Mouse (Mus musculus): Measurements from ENCODE around the gene Ncmap. TPM values are rescaled to one million over a fixed set of nuclear protein-coding genes. Genes with fewer than 3 reads are reported as not detected.

The Ncmap gene
- polyA plus RNA-seq, 1 experiment: 4.7 TPM

DNA sequence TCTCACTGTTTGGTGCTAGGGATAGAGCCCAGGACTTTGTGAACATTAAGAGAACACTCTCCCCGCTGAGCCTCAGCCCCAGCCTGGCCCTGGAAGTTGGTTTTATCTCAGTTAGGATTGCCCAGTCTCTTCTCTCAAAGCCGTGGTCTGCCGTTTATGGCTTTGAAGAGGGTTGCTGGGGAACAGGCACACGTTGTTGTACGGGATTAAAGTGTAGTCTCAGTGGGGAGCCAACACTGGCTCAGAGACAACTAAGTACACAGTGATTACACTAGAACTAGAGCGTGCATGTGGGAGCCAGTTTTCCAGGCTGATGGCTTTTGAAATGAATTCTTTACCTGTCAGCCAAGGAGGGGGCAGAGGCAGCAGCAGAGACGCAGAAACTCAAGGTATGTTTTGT lies 3.9 kb upstream of the Ncmap start:
- Histone ChIP-seq H3K4me1 (ENCODE audit: control insufficient read depth, insufficient read depth, low read length) (no peaks in the 10 kb centered on the region), H3K27ac (ENCODE audit: insufficient read depth, low read length) (no peak overlapping the region), H3K27me3 (ENCODE audit: control insufficient read depth, insufficient read depth, low read length) (no peaks in the 10 kb centered on the region), H3K4me3 (replicated peaks; ENCODE audit: insufficient read depth, low read depth, low read length) (no peak overlapping the region)
- no peak for DNase-seq
- WGBS: 26% methylated on average over 7 of the region's 7 CpGs
- TF ChIP-seq CTCF (IDR thresholded peaks at IDR 0.05; ENCODE audit: borderline replicate concordance, insufficient read depth, low read depth, low read length) (no peak), POLR2A (IDR thresholded peaks at IDR 0.05; ENCODE audit: borderline replicate concordance, insufficient read depth, low read length) (no peak)

DNA sequence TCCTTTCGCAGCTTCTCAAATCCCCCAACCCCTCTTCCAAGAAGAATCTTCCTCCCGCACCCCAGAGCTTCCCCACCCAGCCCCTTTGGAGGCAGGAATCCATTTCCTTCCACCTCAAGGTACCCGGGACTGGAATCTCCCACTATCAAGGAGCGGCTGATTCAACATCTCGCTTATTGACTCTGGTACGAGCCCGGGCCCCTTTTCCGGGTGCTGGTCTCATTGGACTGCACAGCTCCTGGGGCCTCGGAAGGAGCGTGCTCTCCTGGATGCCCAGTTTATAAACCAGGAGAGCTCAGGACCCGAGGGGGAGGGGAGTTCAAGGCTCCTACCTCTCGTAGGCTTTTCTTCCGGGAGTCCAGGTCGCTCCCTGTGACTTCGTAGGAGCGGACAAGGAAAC lies 476 bp downstream of the Ncmap start:
- no peak overlapping the region for H3K27ac ChIP-seq (ENCODE audit: insufficient read depth, low read length)
- WGBS: 10% methylated on average over 16 of the region's 16 CpGs
- no peaks in the 10 kb centered on the region for H3K4me1 ChIP-seq (ENCODE audit: control insufficient read depth, insufficient read depth, low read length)
- TF ChIP-seq CTCF (IDR thresholded peaks at IDR 0.05; ENCODE audit: borderline replicate concordance, insufficient read depth, low read depth, low read length) (no peak), POLR2A (IDR thresholded peaks at IDR 0.05; ENCODE audit: borderline replicate concordance, insufficient read depth, low read length) (no peak)
- H3K4me3 ChIP-seq (replicated peaks; ENCODE audit: insufficient read depth, low read depth, low read length): no peak overlapping the region
- no peaks in the 10 kb centered on the region for H3K27me3 ChIP-seq (ENCODE audit: control insufficient read depth, insufficient read depth, low read length)
- DNase-seq: no peak

DNA sequence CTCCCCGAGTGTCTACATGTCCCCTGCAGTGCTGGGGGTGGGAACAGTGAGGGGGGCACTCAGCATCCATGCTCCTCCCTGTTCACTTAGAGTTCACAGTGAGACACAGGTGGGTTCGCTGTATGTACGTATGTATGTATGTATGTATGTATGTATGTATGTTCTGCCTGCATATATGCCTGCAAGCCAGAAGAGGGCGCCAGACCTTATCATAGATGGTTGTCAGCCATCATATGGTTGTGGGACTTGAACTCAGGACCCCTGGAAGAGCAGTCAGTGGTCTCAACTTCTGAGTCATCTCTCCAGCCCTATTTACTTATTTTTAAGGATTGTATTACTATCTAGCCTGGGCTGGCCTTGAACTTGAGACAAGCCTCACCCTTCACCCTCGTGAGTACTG lies 1.7 kb downstream of the Ncmap start:
- 90% methylated on average over 5 of the region's 5 CpGs for WGBS
- no peak overlapping the region for H3K27ac ChIP-seq (ENCODE audit: insufficient read depth, low read length)
- TF ChIP-seq CTCF (IDR thresholded peaks at IDR 0.05; ENCODE audit: borderline replicate concordance, insufficient read depth, low read depth, low read length) (0 out of 2 replicates have a peak, but pooled peaks have one; percentile 17), POLR2A (IDR thresholded peaks at IDR 0.05; ENCODE audit: borderline replicate concordance, insufficient read depth, low read length) (no peak)
- no peaks in the 10 kb centered on the region for H3K27me3 ChIP-seq (ENCODE audit: control insufficient read depth, insufficient read depth, low read length)
- H3K4me1 ChIP-seq (ENCODE audit: control insufficient read depth, insufficient read depth, low read length): no peaks in the 10 kb centered on the region
- no peak overlapping the region for H3K4me3 ChIP-seq (replicated peaks; ENCODE audit: insufficient read depth, low read depth, low read length)
- DNase-seq: no peak

DNA sequence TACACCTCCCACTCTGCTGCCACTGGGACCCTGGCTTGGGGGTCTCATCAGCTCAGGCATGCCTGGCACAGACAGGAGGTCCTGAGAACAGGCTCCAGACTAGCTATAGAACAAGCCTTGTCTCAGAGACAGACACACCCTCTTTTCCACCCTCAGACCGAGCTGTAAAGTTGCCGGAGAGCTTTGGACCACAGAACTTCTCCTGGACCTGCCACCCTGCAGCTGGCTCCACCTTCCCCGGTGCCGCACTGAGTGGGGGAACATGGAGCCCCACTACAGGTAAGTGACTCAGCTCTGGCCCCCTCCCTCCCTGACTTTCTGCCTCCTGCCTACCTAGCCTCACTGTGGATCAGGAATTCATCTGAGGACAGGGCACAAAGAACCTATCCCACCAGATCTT lies 2.7 kb downstream of the Ncmap start:
- Histone ChIP-seq H3K27me3 (ENCODE audit: control insufficient read depth, insufficient read depth, low read length) (no peaks in the 10 kb centered on the region), H3K27ac (ENCODE audit: insufficient read depth, low read length) (no peak overlapping the region), H3K4me1 (ENCODE audit: control insufficient read depth, insufficient read depth, low read length) (no peaks in the 10 kb centered on the region), H3K4me3 (replicated peaks; ENCODE audit: insufficient read depth, low read depth, low read length) (no peak overlapping the region)
- TF ChIP-seq CTCF (IDR thresholded peaks at IDR 0.05; ENCODE audit: borderline replicate concordance, insufficient read depth, low read depth, low read length) (no peak), POLR2A (IDR thresholded peaks at IDR 0.05; ENCODE audit: borderline replicate concordance, insufficient read depth, low read length) (no peak)
- 85% methylated on average over 4 of the region's 4 CpGs for WGBS
- DNase-seq: no peak

DNA sequence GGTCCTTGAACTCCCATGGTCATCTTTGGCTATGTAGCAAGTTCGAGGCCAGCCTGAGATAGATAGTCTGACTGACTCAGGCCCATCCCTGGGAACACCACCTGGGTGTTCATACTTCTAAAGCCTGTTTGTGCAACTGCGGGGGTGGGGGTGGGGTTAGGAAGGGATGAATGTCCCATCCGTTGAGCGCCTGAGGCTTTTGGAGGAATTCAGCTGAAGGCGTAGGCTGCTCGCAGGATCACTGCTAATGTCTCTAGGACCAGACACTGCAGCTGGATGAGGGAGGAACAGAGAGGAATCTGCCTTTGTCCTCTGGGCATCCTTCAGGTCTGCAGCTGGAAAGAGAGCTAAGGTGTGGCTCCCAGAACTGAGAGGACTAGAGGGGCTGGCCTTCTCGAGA lies 3.4 kb downstream of the Ncmap start:
- no peaks in the 10 kb centered on the region for H3K4me1 ChIP-seq (ENCODE audit: control insufficient read depth, insufficient read depth, low read length)
- no peak overlapping the region for H3K4me3 ChIP-seq (replicated peaks; ENCODE audit: insufficient read depth, low read depth, low read length)
- no peak overlapping the region for H3K27ac ChIP-seq (ENCODE audit: insufficient read depth, low read length)
- WGBS: 84% methylated on average over 7 of the region's 7 CpGs
- TF ChIP-seq POLR2A (IDR thresholded peaks at IDR 0.05; ENCODE audit: borderline replicate concordance, insufficient read depth, low read length) (no peak), CTCF (IDR thresholded peaks at IDR 0.05; ENCODE audit: borderline replicate concordance, insufficient read depth, low read depth, low read length) (no peak)
- DNase-seq: no peak
- H3K27me3 ChIP-seq (ENCODE audit: control insufficient read depth, insufficient read depth, low read length): no peaks in the 10 kb centered on the region

DNA sequence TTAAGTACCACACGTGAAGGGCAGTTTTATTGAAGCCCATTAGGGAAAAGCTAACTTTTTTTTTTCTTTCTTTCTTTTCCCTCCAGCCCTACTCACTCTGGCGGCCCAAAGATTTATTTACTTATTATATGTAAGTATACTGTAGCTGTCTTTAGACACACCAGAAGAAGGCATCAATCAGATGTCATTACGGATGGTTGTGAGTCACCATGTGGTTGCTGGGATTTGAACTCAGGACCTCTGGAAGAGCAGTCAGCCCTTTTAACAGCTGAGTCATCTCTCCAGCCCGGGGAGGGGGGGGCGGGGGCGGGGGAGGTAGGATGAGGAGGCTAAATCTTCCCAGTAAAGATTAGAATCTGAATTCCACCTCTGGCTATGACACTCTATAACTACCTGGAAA lies 4.6 kb downstream of the Ncmap start:
- H3K4me3 ChIP-seq (replicated peaks; ENCODE audit: insufficient read depth, low read depth, low read length): no peak overlapping the region
- no peaks in the 10 kb centered on the region for H3K27me3 ChIP-seq (ENCODE audit: control insufficient read depth, insufficient read depth, low read length)
- DNase-seq: no peak
- TF ChIP-seq CTCF (IDR thresholded peaks at IDR 0.05; ENCODE audit: borderline replicate concordance, insufficient read depth, low read depth, low read length) (no peak), POLR2A (IDR thresholded peaks at IDR 0.05; ENCODE audit: borderline replicate concordance, insufficient read depth, low read length) (no peak)
- 71% methylated on average over 6 of the region's 6 CpGs for WGBS
- no peak overlapping the region for H3K27ac ChIP-seq (ENCODE audit: insufficient read depth, low read length)
- H3K4me1 ChIP-seq (ENCODE audit: control insufficient read depth, insufficient read depth, low read length): no peaks in the 10 kb centered on the region

DNA sequence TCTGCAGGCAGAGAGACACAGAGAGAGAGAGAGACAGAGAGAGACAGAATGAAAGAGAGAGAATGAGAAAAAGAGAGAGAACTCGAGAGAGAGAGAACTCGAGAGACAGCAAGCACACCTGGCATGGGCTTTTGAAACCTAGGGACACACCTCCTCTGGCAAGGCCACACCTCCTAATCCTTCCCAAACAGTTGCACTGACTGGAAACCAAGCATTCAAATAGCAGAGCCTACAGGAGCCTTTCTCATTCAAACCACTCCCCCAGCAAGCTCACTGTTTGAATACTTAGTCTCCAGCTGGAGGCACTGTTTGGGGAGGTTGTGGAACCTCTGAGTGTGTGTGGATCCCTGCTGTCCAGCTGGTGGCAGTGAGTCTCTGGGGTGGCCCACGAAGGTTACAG lies 5.2 kb downstream of the Ncmap start:
- TF ChIP-seq CTCF (IDR thresholded peaks at IDR 0.05; ENCODE audit: borderline replicate concordance, insufficient read depth, low read depth, low read length): no peak
- TF ChIP-seq POLR2A (IDR thresholded peaks at IDR 0.05; ENCODE audit: borderline replicate concordance, insufficient read depth, low read length): no peak
- DNase-seq: no peak
- WGBS: 73% methylated on average over 3 of the region's 3 CpGs
- Histone ChIP-seq H3K4me3 (replicated peaks; ENCODE audit: insufficient read depth, low read depth, low read length) (no peak overlapping the region), H3K4me1 (ENCODE audit: control insufficient read depth, insufficient read depth, low read length) (no peaks in the 10 kb centered on the region), H3K27ac (ENCODE audit: insufficient read depth, low read length) (no peak overlapping the region), H3K27me3 (ENCODE audit: control insufficient read depth, insufficient read depth, low read length) (no peaks in the 10 kb centered on the region)

DNA sequence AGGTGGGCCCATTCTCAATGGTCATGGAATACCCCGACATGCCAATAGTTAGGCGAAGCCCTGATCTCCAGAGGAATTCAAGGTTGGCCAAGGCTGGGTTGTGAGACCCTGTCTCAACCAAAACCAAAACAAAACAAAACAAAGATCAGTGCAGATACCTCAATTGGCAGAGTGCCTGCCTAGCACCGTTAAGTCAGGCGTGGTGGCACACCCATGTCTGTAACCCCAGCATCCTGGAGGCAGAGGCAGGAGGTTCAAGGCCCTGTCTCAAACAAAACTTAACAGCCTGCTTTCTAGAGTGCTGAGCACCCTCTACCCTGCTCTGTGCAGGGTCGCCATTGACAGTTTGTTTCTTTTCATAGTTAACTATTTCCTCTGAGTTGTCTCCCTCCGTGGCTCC lies 7.0 kb downstream of the Ncmap start:
- no peak for TF ChIP-seq POLR2A (IDR thresholded peaks at IDR 0.05; ENCODE audit: borderline replicate concordance, insufficient read depth, low read length)
- no peak for TF ChIP-seq CTCF (IDR thresholded peaks at IDR 0.05; ENCODE audit: borderline replicate concordance, insufficient read depth, low read depth, low read length)
- no peak for DNase-seq
- WGBS: 52% methylated on average over 6 of the region's 6 CpGs
- no peak overlapping the region for H3K4me3 ChIP-seq (replicated peaks; ENCODE audit: insufficient read depth, low read depth, low read length)
- no peak overlapping the region for H3K27ac ChIP-seq (ENCODE audit: insufficient read depth, low read length)
- no peaks in the 10 kb centered on the region for H3K27me3 ChIP-seq (ENCODE audit: control insufficient read depth, insufficient read depth, low read length)
- H3K4me1 ChIP-seq (ENCODE audit: control insufficient read depth, insufficient read depth, low read length): no peaks in the 10 kb centered on the region
